Mouse (Mus musculus) cortical plate, adult 2 months (tissue): ENCODE results near the gene Rabac1.

Experiments used
- CTCF ChIP-seq: fragments of 200-500 bp; IDR thresholded peaks from 2 replicates; pipeline ENCODE4 v1.5.1; 2011; ENCODE audit warnings: mild to moderate bottlenecking, control low read depth, low read length; ENCODE audit not compliant: insufficient read depth; ENCODE audit errors: extremely low read depth
- POLR2A ChIP-seq: fragments of 200-500 bp; IDR thresholded peaks from 2 replicates; pipeline ENCODE4 v1.6.1; 2011; ENCODE audit warnings: mild to moderate bottlenecking, low read length, control low read depth; ENCODE audit not compliant: insufficient read depth; ENCODE audit errors: extremely low read depth

- TF ChIP-seq CTCF (peak; percentile 76), POLR2A (no peak)
These were observed 7.5 kb downstream of the Rabac1 start for GRCm38 (mm10) chr7:24964897-24965535.
